ENCODE assay signal across 12 mouse cellular contexts in the genomic region with DNA sequence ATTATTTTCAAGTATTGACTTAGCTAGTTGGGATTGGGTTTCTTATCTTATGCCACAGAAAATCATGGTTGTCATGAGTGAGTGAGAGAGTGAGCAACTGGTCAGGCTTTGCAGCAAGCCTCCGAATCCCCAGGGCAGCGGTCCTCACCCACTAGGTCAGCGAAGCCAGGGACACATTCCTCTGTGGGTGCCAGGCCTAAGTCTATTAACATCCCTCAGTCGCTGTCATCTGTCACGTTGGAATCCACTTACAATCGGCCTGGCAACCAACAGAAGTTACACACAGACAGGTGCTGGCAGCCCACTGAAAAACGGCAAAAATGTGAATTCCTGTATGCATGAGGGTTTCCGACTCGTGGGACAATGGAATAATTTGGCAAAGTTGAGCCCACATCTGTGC. TPM values are rescaled to one million over a fixed set of nuclear protein-coding genes. Genes with fewer than 3 reads are reported as not detected.
A peak's percentile ranks its signal among the peaks of the same experiment; 100 is the strongest.
DNase-seq lines count a peak whose midpoint lies in the region; ATAC-seq and TF ChIP-seq lines count a peak whose summit lies in the region.
"Had no signal": no experiment of that assay in that cellular context is flagged by ENCODE, and none has a peak within 500 bp of the region (broad histone marks: within the 10 kb centered on the region; RNA-seq: fewer than 3 reads in every experiment).

No protein-coding gene starts in this region.

- no peaks in the 10 kb centered on the region for H3K36me3 ChIP-seq in kidney, embryonic 14.5 days (ENCODE audit: control insufficient read depth, insufficient read depth, low read length)
- no peaks in the 10 kb centered on the region for H3K36me3 ChIP-seq in stomach, embryonic 14.5 days (ENCODE audit: control insufficient read depth, insufficient read depth, low read length)
- no peaks in the 10 kb centered on the region for H3K36me3 ChIP-seq in stomach, postnatal 0 days (ENCODE audit: control insufficient read depth, insufficient read depth, low read length)
- no peaks in the 10 kb centered on the region for H3K36me3 ChIP-seq in limb, embryonic 10.5 days
- H3K36me3 ChIP-seq: heart, embryonic 13.5 days; hindbrain, embryonic 12.5 days; liver, embryonic 12.5 days had no signal

- peak overlapping the region; percentile 68; the same call in 1 of the 2 replicates for H3K27ac ChIP-seq in kidney, embryonic 14.5 days (ENCODE audit: low read depth, low read length)
- H3K27ac ChIP-seq in stomach, embryonic 14.5 days (ENCODE audit: low read length), result peak overlapping the region; percentile 81
- no peak overlapping the region for H3K27ac ChIP-seq in stomach, postnatal 0 days (replicated peaks)
- H3K27ac ChIP-seq in limb, embryonic 10.5 days, result peak overlapping the region; percentile 81
- H3K27ac ChIP-seq: hindbrain, embryonic 12.5 days; macrophage had no signal

- ATAC-seq in kidney, embryonic 14.5 days (ENCODE audit: low FRiP score, low TSS enrichment), result peak; percentile 2; the same call in 1 of the 2 replicates
- no peak for ATAC-seq in stomach, embryonic 14.5 days (ENCODE audit: insufficient number of reproducible peaks, insufficient read depth, low FRiP score, low read depth)
- no peak for ATAC-seq in stomach, postnatal 0 days (ENCODE audit: low FRiP score, low TSS enrichment)
- ATAC-seq: liver, embryonic 12.5 days had no signal

- peaks cover 10% of the 10 kb centered on the region; the same call in 1 of the 2 replicates for H3K4me1 ChIP-seq in kidney, embryonic 14.5 days (ENCODE audit: control insufficient read depth, insufficient read depth, low read length)
- peaks cover 16% of the 10 kb centered on the region; the same call in 1 of the 2 replicates for H3K4me1 ChIP-seq in stomach, embryonic 14.5 days (ENCODE audit: control insufficient read depth, insufficient read depth, low read length)
- H3K4me1 ChIP-seq in stomach, postnatal 0 days (replicated peaks; ENCODE audit: control insufficient read depth, insufficient read depth), result no peaks in the 10 kb centered on the region
- peaks cover 48% of the 10 kb centered on the region for H3K4me1 ChIP-seq in limb, embryonic 10.5 days

- no peaks in the 10 kb centered on the region for H3K9me3 ChIP-seq in kidney, embryonic 14.5 days (ENCODE audit: control insufficient read depth, low read length)
- no peaks in the 10 kb centered on the region for H3K9me3 ChIP-seq in stomach, embryonic 14.5 days (ENCODE audit: control insufficient read depth, low read depth, low read length)
- no peaks in the 10 kb centered on the region for H3K9me3 ChIP-seq in stomach, postnatal 0 days (ENCODE audit: control insufficient read depth, low read length)
- H3K9me3 ChIP-seq in limb, embryonic 10.5 days (replicated peaks), result no peaks in the 10 kb centered on the region
- H3K9me3 ChIP-seq: heart, embryonic 13.5 days; hindbrain, embryonic 12.5 days; liver, embryonic 12.5 days had no signal

- H3K9ac ChIP-seq in kidney, embryonic 14.5 days (ENCODE audit: low read depth, low read length), result no peak overlapping the region
- H3K9ac ChIP-seq in stomach, embryonic 14.5 days (replicated peaks; ENCODE audit: low read depth, low read length), result no peak overlapping the region
- H3K9ac ChIP-seq in stomach, postnatal 0 days (ENCODE audit: low read length), result no peak overlapping the region
- H3K9ac ChIP-seq: hindbrain, embryonic 12.5 days; liver, embryonic 12.5 days had no signal

- no peak for TF ChIP-seq CTCF in stomach, postnatal 0 days (IDR thresholded peaks at IDR 0.05; ENCODE audit: low read depth)

- TF ChIP-seq EP300 in stomach, postnatal 0 days (optimal IDR thresholded peaks at IDR 0.05), result no peak

- WGBS in kidney, embryonic 14.5 days, result 84% methylated on average over 9 of the region's 9 CpGs
- WGBS in stomach, embryonic 14.5 days, result 67% methylated on average over 9 of the region's 9 CpGs
- WGBS in stomach, postnatal 0 days, result 69% methylated on average over 9 of the region's 9 CpGs
- 87% methylated on average over 9 of the region's 9 CpGs for WGBS in limb, embryonic 10.5 days

- no peaks in the 10 kb centered on the region for H3K27me3 ChIP-seq in kidney, embryonic 14.5 days (ENCODE audit: control insufficient read depth, insufficient read depth, low read length)
- no peaks in the 10 kb centered on the region for H3K27me3 ChIP-seq in stomach, embryonic 14.5 days (ENCODE audit: control insufficient read depth, insufficient read depth, low read length)
- no peaks in the 10 kb centered on the region for H3K27me3 ChIP-seq in stomach, postnatal 0 days (ENCODE audit: control insufficient read depth, insufficient read depth, low read length)
- H3K27me3 ChIP-seq in limb, embryonic 10.5 days (ENCODE audit: low read depth, poor library complexity, severe bottlenecking), result no peaks in the 10 kb centered on the region
- H3K27me3 ChIP-seq: hindbrain, embryonic 12.5 days had no signal

- no peak overlapping the region for H3K4me3 ChIP-seq in kidney, embryonic 14.5 days (ENCODE audit: low read length)
- H3K4me3 ChIP-seq in stomach, embryonic 14.5 days (ENCODE audit: low read depth, low read length), result no peak overlapping the region
- no peak overlapping the region for H3K4me3 ChIP-seq in stomach, postnatal 0 days (ENCODE audit: low read depth, low read length)
- no peak overlapping the region for H3K4me3 ChIP-seq in limb, embryonic 10.5 days
- H3K4me3 ChIP-seq: heart, embryonic 13.5 days; hindbrain, embryonic 12.5 days; liver, embryonic 12.5 days had no signal

- no peak overlapping the region for H3K4me2 ChIP-seq in kidney, embryonic 14.5 days (replicated peaks; ENCODE audit: low read depth, low read length)
- no peak overlapping the region for H3K4me2 ChIP-seq in stomach, embryonic 14.5 days (replicated peaks; ENCODE audit: low read depth, low read length)
- no peak overlapping the region for H3K4me2 ChIP-seq in stomach, postnatal 0 days (replicated peaks; ENCODE audit: low read depth)
- H3K4me2 ChIP-seq: heart, embryonic 13.5 days; hindbrain, embryonic 12.5 days; liver, embryonic 12.5 days had no signal

- no peak for DNase-seq in kidney, postnatal 14 days
- DNase-seq in stomach, postnatal 0 days (ENCODE audit: low spot score), result no peak
- DNase-seq in limb, embryonic 10.5 days (ENCODE audit: low spot score), result no peak
- DNase-seq in embryo, embryonic 10.5 days (ENCODE audit: low spot score), result no peak
- no peak for DNase-seq in cerebellum, postnatal 4 days (ENCODE audit: low spot score in 2 of 2)
- DNase-seq: thymus, postnatal 36 days had no signal

RNA-seq across cellular contexts. Expression of gene Ccne1, which starts 5.1 kb away (rescaled TPM):
- polyA plus RNA-seq in kidney, embryonic 14.5 days (2014; fragmentation: Nextera tagmentation; extraction: Ambion mirVana), result 89.3 and 100 TPM in 2 replicates
- 70.3 and 74.8 TPM in 2 replicates for polyA plus RNA-seq in stomach, embryonic 14.5 days (2014; fragmentation: Nextera tagmentation; extraction: Ambion mirVana)
- polyA plus RNA-seq in stomach, postnatal 0 days (2015; fragmentation: Nextera tagmentation; extraction: Ambion mirVana), result 14.2 and 15.3 TPM in 2 replicates
- 158 and 194 TPM in 2 replicates for polyA plus RNA-seq in limb, embryonic 10.5 days (2016; fragmentation: Nextera tagmentation; extraction: Ambion mirVana)
